Mouse (Mus musculus) forelimb bud, embryonic 11.5 days (tissue): Measurements from ENCODE around the gene Camk2b.

Source experiments
- DNase-seq: peaks from one replicate; pipeline ENCODE4 v3.0.0-alpha.2; 2012; ENCODE audit warnings: low read depth, low spot score

The Camk2b gene

DNA sequence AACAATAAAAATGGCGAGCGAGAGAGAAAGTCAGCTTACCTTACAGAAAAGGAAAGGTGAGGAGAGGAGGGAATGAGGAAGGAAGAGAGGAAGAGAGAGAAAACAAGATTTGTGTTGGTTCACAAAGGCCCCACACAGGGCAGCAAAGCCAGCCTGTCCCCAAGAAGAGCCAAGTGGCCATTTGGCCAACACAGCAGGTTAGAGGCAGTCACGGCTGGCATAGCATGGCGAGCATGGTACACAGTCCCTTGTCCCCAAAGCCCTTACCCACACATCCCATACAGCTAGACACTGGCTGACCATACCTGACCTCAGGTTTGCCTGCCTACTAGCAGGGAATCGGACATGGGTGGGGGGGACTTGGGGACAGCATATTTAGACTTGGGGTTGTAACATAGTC is 82.5 kb downstream of the Camk2b start:
- no peak for DNase-seq

DNA sequence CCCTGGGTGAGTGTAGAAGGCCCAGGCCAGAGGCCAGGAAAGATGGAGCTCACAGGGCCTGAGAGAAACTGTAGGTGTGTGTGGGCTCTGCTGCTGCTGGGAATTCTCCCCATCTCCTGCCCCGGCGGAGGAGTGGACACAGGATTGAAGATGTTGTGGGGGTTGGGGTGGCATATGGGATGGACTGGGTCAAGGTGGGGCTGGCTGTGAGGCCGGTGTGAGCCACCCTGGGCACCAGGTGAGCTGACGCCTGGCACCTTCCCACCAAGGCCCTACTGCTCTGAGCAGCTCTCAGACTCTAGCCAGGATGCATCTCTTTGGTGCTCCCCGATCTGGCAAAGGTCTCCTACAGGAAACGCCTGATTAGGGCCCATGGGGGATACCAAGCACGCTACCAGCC is 84.8 kb downstream of the Camk2b start:
- no peak for DNase-seq

DNA sequence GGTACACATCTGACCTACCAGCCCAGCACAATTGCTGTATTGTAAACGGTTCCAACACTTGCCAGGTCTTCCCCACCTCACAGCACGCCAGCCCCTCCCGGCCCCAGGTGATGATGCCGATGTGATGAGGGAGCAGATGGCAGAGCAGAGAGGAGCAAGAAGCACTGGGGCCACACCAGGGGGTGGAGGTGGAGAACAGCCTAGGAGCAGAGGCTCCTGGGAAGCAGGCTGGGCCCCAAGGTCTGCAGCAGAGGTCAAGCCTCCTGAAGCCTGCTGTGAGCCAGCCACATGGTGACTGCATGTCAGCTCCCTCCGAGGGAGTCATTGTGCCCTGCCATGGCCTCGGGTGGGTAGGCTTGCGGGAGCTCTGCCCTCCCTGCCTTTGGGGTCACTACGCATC is 85.6 kb downstream of the Camk2b start:
- DNase-seq, result no peak

DNA sequence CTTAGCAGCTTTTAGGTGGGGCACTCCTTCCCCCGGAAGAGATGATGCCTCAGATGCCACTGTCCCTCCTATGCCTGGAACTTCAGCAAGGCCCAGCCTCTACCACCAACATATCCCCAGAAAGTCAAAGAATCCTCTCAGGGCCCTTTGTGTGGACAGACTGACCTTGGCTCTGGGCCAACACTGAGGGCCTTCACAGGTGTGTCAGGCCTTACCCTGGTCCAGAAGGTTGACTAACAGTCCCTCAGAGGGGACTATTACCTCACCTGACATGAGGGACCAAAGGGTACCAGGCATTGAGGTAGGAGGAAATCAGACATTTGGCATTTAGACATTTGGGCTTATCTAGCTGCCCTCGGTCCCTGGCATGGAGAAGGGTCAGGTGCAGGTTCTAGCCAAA is 86.1 kb downstream of the Camk2b start:
- DNase-seq, result no peak

DNA sequence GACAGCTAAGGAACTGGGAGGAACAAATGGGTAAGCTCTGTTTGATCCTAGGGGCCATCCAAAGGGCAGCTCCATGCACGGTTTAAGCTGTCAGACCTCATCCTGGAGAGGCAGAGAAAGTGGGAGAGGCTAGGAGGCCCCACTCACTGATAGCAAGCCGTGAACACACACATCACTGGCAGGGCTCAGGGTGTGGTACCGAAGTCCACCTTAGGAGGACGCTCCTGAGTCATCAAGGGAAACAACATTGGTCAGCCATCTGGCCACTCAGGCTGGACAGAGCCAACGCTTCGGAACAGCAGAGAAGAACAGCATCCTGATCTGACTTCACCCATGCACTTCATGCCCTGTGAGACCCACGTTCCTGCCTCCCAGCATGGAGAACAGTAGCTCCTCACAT is 87.1 kb downstream of the Camk2b start:
- DNase-seq, result no peak

DNA sequence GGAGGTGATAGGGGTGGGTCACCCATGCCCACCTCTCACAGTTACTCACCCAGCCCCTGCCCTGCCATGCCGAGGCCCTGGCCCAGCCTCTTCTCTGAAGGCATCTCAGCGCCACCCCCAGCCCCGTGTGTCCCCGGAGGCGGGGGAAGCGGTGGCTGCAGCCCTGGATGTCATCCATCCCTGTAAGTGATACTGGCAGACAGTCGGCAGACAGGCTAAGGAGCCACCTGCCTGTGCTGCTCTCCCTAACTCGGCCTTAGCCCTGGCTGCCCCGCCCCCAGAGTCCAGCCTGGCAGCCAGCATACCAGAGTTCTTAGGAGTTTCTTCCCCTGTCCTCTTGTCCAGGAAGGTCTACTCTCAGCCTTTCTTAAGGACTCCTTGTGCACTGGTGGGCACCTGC is 90.1 kb downstream of the Camk2b start:
- no peak for DNase-seq

DNA sequence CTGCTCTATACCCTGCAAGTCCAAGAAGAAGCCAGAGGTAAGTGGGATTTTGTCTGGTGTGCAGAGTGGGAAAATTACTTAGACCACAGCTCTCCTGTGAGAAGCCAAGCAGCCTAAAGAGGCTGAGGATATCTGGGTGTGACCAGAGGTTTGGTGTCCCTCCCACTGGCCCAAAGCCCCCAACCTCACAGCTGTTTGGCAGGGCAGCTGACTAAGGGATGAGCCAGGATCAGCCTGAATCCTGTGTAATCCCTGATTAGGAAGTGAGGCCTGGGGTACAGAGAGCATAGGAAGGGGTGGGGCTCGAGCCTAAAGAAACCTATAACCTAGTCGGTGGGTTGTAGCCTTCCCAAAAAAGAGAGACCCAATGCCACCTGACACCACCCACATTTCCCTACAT is 91.1 kb downstream of the Camk2b start:
- DNase-seq, result no peak

DNA sequence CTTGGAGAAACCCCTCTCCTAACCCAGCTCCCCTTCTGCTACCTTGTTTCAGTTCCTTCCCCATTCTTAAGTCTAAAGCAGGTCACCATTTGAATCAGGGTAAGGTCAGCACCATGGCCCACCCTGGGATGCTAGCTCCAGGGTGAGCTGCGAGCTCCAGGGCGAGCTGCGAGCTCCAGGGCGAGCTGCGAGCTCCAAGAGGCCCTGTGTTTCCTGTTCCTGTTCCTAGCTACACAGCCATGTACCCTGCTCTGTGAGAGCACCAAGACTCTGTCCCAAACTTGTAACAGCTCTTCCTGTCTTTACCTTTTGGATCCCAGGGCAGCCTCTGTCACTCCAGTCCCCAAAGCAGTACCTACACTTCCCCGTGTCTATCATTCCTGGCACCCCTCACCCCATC is 92.1 kb downstream of the Camk2b start:
- no peak for DNase-seq

DNA sequence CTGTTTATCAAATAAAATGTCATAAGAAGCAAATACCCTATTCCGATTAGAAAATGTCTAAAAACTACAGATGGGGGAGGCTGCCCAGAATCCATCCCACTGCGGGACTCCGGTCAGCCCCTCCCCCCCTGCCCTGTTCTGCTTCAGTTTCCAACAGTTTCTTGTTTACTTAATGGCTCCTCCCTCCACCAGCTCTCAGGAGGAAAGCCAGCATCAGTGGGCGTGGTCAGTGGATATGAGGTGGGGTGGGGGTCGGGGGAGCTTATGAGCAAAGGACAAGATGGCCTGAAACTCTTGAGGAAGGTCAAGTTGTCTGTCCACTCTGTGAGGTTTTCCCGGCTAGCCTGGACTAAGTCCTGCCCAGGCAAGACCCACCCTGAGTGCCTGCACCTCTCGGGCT is 93.0 kb downstream of the Camk2b start:
- DNase-seq, result no peak

DNA sequence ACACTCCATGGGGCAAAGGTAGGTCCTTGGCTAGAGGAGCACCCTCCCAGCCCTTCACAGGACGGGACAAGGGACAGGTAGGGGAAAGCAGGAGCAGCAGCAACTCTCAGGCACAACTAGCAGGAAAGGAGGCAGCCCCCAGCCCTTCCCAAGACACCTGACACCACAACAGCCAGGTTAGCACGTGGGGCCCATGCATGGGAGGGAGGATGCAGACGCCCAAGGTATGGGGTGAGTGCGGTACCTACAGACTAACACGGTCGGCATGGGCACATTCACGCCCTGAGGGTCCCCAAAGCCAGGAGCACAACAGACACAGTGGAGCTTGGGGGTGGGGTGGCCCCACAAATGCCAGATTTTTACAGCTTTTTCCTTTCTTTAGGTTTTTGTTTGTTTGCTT is 95.0 kb downstream of the Camk2b start:
- no peak for DNase-seq

DNA sequence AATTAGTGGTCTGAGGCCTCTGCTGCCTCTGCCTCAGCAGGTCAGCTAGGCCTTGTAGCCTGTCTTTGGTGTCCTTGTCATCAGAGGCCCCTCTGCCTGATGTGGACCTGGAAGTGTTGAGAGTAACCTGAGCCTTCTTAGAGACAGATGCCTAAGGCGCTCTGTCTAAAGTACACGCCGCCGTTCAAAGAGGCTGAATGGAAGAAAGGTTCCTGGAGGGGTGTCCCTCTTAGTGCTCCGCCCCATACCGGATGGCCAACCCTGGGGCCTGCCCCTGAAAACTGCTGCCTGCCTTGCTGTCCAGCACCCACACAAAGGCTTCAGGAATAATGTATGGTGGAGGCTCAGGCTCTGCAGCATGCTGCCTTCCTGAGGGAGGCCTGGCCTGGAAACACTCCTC is 97.9 kb downstream of the Camk2b start:
- no peak for DNase-seq

DNA sequence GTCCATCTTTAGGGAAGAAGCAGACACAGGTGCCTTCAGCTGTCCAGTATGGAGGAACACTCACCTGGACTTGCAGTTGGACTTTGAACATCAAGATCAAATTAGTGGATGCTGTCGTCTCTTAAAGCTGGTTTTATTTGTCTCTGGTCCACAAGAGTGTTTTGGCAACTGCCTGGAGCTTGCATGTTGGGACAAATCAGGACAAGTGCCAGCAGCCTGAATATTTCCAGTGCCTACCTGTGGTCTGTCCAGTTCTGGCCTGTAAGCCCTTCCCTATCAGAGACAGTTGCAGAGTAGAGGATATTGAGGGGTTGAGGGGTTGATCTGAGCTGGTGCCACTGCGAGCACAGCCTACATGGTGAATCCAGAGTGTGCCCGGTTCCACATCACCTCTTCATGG is 99.4 kb downstream of the Camk2b start:
- DNase-seq, result no peak

DNA sequence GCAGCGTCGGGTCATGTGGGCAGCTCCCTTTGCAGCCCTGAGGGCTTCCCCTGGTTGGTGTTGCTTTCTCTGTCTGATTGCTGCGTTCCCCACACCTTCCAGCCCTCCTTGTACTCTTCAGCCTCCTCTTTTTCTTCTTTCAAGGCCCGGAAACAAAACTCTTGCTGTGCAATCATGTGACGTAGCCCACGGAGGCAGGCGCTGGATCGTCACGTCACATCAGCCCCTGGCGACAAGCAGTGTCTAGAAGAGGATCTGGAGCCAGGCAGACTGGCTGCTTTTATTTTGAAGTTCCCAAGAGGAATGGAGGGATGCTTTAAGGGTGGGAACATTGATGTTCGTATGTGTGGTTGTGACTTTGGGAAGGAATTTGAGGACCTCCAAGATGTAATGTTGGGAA is 100.3 kb downstream of the Camk2b start:
- DNase-seq, result no peak

DNA sequence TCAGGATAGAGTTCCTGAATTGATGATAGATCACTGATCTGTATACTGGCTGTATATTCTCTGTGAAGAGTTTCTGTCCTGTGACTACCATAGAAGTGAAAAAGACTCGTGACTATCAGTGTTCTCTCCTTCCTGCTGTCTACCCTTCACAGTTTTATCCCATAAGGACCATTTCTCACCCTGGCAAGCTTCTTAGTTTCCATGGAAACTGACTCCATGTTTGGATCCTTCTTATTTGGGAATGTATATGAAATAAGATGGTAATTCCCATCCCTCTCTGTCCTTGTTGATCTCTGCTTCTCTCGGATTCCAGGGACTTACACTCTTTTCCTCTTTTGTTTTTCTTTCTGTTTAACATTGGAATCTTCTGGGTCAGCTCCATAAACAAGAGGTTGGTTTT is 106.1 kb downstream of the Camk2b start:
- no peak for DNase-seq

DNA sequence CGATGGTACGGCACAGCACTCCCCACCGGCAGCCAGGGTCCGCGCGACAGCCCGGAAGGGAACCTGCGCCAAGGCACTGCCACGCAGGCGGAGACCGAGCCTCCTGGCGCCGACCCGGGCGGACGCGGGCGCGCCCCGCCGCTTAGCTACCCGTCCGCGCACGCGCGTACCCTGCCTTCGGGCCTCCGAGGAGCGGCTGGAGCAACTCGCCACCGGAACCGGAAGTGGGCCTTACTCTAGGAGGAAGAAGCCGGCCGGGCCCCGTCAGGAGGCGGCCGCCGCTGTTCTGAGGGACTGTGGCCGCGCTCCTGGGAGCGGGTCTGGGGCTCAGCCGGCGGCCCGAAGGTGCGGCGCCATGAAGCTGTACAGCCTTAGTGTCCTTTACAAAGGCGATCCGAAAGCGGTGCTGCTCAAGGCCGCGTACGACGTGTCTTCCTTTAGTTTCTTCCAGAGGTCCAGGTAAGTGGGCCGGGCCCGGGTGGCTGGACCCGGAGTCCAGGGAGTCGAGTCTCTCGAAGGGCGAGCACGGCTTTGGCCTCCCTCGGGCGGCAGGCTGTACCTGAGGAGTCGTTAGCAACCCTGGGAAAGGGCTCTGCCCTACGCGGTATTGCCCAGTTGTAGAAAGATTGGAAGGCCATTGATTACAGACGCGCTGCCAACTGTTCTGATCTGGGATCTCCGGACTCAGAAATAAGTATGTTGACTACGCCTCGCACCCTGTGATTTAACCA is 110.5 kb downstream of the Camk2b start, which contains the start of gene Ykt6:
TSS of gene Ykt6 (plus strand) at position 148 of the 731 bp plus-strand sequence.
- peak; percentile 94 for DNase-seq

DNA sequence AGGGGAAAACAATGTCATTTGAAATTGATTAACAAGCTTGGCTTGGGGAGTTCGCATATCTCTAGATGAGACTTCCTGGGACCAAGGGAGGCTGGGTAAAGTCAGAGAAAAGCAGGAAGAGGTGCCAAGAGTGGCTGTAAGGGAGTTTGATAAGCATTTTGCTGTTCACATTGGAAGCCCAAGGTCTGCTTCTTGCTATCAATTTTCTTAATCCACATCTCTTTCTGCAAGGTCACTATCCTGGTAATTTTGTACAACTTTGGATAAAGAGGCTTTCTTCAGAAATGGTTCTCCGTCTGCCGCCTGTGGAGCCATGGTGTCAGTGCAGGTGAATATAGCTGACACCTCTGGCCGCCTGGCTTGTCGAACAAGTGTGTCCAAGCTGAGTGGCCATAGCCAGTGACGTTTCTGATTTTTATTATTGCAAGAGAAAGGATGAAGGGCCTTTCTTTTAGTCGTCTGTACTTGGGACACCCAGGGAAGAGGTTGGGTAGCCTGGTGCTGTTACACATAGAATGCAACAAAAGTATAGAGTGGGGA is 111.1 kb downstream of the Camk2b start:
- peak; percentile 48 for DNase-seq

DNA sequence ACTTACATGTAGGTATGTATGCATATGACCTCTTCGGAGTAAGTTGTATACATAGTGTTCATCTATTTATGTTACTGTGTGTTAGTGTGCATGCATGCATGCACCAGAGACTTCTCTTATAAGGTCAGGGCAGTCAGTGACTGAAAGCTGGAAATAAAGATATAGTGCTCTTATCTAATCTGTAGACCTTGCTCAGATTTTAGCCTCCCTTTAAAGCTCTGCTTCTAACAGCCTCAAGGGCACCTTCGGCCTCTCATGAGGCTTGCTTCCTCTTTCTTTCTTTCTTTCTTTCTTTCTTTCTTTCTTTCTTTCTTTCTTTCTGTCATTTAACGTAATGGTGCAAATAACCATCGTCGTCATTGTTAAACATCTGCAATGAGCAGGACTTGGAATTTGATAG is 111.7 kb downstream of the Camk2b start:
- no peak for DNase-seq

DNA sequence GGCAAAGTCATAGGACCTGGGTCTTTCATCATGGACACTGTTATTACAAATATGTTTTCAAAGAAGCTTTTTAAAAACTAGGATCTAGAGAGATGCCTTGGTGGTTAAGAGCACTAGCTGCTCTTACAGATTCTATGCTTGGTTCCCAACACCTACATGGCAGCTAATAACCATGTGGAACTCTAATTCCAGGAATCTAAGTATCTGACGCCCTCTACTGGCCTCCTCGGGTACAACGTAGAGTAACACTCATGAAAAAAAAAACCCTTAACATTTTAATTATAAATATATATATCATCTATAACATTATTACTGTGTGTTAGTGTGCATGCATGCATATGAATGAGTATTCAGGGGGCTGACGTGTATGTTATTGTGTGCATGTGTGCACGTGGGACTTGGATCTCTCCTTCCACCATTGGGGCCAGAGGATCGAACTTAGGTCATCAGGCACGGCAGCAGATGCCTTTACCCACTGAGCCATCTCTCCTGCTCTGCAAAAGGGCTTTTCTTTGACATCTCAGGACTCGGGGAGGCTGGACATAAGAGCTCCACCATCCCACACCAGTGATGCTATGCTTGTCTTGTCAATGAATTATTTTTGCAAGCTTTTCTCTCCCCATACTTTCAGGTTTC is 112.9 kb downstream of the Camk2b start:
- DNase-seq, result no peak

DNA sequence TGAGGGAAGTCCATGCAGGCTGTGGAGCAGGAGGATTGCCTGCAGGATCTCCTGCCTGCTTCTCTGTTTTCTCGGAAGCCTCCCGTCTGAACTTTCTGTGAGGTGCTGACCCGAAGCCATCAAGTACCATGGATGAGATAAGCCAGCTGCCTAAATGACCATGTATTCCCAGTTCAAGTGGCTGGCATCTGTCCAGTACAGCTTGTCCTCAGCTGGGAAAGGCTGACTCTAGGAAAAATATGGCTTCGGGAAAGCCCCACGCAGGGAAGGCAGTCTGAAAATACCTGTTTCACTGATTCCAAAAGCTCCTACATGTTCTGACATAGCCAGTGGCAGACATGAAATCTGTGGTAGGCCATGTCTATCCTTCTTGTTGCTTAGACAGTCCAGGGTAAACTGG is 113.7 kb downstream of the Camk2b start:
- no peak for DNase-seq

DNA sequence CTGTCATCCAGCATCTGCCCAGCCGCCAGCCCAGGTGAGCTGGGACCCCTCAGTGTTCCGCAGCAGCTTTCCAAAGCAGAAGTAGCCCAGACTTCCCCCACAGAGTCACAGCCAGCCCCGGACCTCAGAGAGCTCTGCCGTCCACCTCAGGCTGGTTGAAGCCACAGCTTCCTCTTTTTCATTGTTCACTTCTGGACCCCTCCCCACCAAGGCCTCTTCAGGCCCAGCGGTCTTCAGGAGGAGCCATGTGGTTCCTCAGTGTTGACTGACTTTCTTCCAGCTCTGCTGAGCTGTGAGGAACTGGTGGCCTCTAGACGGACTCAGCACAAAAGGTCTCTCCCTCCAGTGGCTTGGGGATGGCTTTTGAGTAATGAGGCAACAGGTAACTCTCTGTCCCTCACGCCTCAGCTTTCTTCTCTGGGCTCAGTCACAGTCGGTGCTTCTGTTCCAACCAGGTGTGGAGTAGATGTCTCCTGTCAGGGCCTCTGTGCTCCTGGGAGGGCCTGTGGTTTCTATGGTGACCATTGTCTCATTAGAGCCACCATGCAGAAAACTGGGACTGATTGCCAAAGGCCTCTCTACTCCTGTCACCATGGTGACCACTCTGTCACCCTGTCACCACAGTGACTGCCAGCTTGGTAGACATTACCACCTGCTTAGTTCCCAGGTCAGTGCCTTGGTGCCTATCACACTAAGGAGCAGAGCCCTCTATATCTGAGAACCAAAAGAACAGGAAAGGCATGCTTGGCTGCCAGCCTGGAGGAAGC is 116.4 kb downstream of the Camk2b start, which contains the start of gene Gck:
TSS of gene Gck (minus strand) at position 496 of the 767 bp plus-strand sequence.
- no peak for DNase-seq

DNA sequence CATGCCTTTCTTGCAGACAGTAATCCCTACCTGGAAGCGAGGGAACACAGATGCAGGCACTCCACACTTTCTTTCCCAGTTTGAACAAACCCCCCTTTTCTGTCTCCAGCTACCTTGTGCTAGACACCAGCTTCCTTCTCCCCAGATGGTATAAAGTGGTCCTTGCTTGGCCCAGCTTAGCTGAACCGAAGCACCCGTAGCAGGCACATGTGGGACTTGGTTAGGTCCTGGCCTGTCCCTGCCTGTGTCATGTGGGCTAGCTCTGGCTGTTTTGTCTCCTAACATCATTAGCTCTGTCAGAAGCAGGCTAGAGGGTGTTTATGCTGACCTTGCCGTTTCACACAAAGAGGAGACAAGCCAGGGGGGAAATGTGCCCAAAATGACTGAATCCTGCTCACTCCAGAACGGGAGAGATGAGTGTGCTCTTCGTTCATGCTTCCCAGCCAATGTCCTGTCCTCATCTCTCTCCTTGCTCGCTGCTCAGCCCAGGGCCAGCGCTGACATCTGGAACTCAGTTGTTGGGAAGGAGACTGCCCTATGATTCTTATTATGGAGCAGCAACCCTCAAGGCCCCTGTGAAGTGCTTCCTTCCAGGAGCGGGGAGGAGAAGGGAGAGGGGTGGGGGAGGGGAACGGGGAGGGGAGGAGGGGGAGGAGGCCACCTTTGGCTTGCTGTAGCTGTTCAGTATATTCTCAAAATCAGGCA is 117.5 kb downstream of the Camk2b start:
- no peak for DNase-seq

DNA sequence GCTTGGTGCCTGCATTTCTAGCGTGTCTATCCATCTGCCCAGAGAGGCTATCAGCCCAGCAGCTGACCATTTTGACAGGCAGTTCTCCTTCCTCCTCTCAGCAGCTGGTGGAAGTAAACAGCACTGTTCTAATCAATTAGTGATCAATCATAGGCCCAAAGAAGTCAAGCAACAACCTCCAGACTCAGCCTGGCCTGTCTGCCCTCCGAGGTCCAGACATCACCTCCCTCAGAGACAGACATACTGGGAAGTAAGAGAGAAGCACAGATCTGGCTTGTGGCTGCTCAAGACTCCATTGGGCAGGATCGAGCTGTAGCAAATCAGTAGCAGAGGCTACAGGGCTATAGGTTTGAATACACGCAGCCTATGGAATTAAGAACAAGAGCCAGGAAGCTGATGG is 118.4 kb downstream of the Camk2b start:
- DNase-seq, result no peak
